Mouse (Mus musculus): ENCODE results near the gene Scamp3.
"Not testable (repeated sequence)": the region's sequence is repeated elsewhere in the genome, so short reads cannot be mapped to it uniquely, and the experiment has no call there.

Scamp3 gene

GRCm38 (mm10) chr3:89177242-89178106, at the start of gene Scamp3:
TSS of gene Scamp3 (plus strand) at chr3:89177473.
- peak; percentile 61 to 83 for DNase-seq (ENCODE audit: low spot score in 2 of 2)

GRCm38 (mm10) chr3:89129908-89130307, 47.4 kb upstream of the Scamp3 start:
- no peak for DNase-seq (ENCODE audit: low spot score in 2 of 2)

- no peak for DNase-seq (ENCODE audit: low spot score in 2 of 2)
Observed at GRCm38 (mm10) chr3:89131816-89132215, 45.5 kb upstream of the Scamp3 start.

GRCm38 (mm10) chr3:89132285-89133062, 44.8 kb upstream of the Scamp3 start:
- no peak for DNase-seq (ENCODE audit: low spot score in 2 of 2)

GRCm38 (mm10) chr3:89133063-89133450, 44.2 kb upstream of the Scamp3 start:
- DNase-seq (ENCODE audit: low spot score in 2 of 2): no peak

- DNase-seq (ENCODE audit: low spot score in 2 of 2): no peak
Observed at GRCm38 (mm10) chr3:89133752-89134151, 43.5 kb upstream of the Scamp3 start.

GRCm38 (mm10) chr3:89135958-89136357, 41.3 kb upstream of the Scamp3 start, which contains the start of gene Pklr:
TSS of gene Pklr (plus strand) at chr3:89136142.
- DNase-seq (ENCODE audit: low spot score in 2 of 2): no peak

- DNase-seq (ENCODE audit: low spot score in 2 of 2): no peak
Observed at GRCm38 (mm10) chr3:89136365-89136764, 40.9 kb upstream of the Scamp3 start.

- no peak for DNase-seq (ENCODE audit: low spot score in 2 of 2)
Observed at GRCm38 (mm10) chr3:89144821-89145220, 32.5 kb upstream of the Scamp3 start.

- DNase-seq (ENCODE audit: low spot score in 2 of 2): no peak
Observed at GRCm38 (mm10) chr3:89145566-89145965, 31.7 kb upstream of the Scamp3 start.

- DNase-seq (ENCODE audit: low spot score in 2 of 2): peak in 1 of 2 experiments; percentile 13
Observed at GRCm38 (mm10) chr3:89147101-89147978, 29.9 kb upstream of the Scamp3 start.

- no peak for DNase-seq (ENCODE audit: low spot score in 2 of 2)
Observed at GRCm38 (mm10) chr3:89147979-89148311, 29.3 kb upstream of the Scamp3 start.

- DNase-seq (ENCODE audit: low spot score in 2 of 2): no peak
Observed at GRCm38 (mm10) chr3:89148567-89148966, 28.7 kb upstream of the Scamp3 start.

- DNase-seq (ENCODE audit: low spot score in 2 of 2): no peak
Observed at GRCm38 (mm10) chr3:89152084-89152835, 25.0 kb upstream of the Scamp3 start.

GRCm38 (mm10) chr3:89156951-89157350, 20.3 kb upstream of the Scamp3 start:
- DNase-seq (ENCODE audit: low spot score in 2 of 2): no peak

GRCm38 (mm10) chr3:89158651-89159050, 18.6 kb upstream of the Scamp3 start:
- DNase-seq (ENCODE audit: low spot score in 2 of 2): no peak

GRCm38 (mm10) chr3:89159211-89159610, 18.1 kb upstream of the Scamp3 start:
- DNase-seq (ENCODE audit: low spot score in 2 of 2): peak in 1 of 2 experiments; percentile 56

GRCm38 (mm10) chr3:89159616-89160344, 17.5 kb upstream of the Scamp3 start, which contains the start of gene Hcn3:
TSS of gene Hcn3 (minus strand) at chr3:89160196.
- no peak for DNase-seq (ENCODE audit: low spot score in 2 of 2)

- DNase-seq (ENCODE audit: low spot score in 2 of 2): not testable (repeated sequence)
Observed at GRCm38 (mm10) chr3:89161207-89161606, 16.1 kb upstream of the Scamp3 start.

GRCm38 (mm10) chr3:89161786-89162185, 15.5 kb upstream of the Scamp3 start:
- no peak for DNase-seq (ENCODE audit: low spot score in 2 of 2)
